Mouse (Mus musculus): ENCODE measurements around the gene Bik. TPM values are rescaled to one million over a fixed set of nuclear protein-coding genes. Genes with fewer than 3 reads are reported as not detected.

Gene Bik
- polyA plus RNA-seq, 1 experiment = 4.7 TPM

DNA sequence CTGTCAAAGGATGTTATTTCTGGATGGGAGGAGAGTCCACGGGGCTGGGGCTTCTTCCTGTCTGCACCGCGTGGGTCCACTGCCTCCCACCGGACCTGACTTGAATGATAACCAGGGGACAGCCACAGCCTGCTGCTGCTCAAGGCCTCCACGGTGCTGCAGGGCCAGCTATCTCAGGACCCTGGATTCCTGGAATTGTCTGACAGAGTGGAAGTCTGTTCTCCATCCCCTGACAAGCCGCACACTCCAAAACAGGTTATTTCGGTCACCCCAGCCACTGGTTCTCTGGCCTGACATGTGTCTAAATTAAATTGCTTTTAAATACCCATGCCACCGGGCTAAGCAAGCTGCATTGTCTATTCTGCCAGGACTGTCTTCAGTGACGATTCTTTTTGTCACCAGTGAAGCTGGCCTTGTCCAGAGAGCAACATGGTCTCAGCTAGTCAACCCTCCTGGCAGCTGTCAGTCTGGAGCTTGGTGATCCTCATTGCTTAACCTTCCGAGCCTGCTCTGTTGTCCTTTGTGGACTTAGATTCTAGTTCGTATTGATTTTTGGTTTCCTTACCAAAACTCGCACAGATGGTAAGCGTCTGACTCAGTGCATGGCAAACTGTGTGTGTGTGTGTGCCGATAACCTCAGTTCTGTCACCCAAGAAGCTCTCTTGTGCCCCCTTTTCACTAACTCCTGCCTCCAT is 2.9 kb upstream of the Bik start:
- peaks cover 14% of the 10 kb centered on the region for H3K27me3 ChIP-seq (ENCODE audit: control insufficient read depth, insufficient read depth, low read length)
- TF ChIP-seq POLR2A (IDR thresholded peaks at IDR 0.05; ENCODE audit: low read depth, low read length) = no peak
- TF ChIP-seq CTCF (IDR thresholded peaks at IDR 0.05; ENCODE audit: extremely low read depth, insufficient read depth, insufficient read length, insufficient replicate concordance) = no peak
- 74% methylated on average over 14 of the region's 14 CpGs for WGBS
- H3K4me1 ChIP-seq (ENCODE audit: control insufficient read depth, insufficient read depth, insufficient read length) = peaks cover 11% of the 10 kb centered on the region; the same call in 1 of the 2 replicates
- no peak overlapping the region for H3K27ac ChIP-seq (ENCODE audit: insufficient read depth, low read length)
- DNase-seq (ENCODE audit: low read depth in 1 of 2, low spot score in 2 of 2) = no peak
- H3K4me3 ChIP-seq (ENCODE audit: extremely low read depth, insufficient read depth, insufficient read length) = no peak overlapping the region
- no peaks in the 10 kb centered on the region for H3K36me3 ChIP-seq (ENCODE audit: control insufficient read depth, insufficient read depth, low read length)

DNA sequence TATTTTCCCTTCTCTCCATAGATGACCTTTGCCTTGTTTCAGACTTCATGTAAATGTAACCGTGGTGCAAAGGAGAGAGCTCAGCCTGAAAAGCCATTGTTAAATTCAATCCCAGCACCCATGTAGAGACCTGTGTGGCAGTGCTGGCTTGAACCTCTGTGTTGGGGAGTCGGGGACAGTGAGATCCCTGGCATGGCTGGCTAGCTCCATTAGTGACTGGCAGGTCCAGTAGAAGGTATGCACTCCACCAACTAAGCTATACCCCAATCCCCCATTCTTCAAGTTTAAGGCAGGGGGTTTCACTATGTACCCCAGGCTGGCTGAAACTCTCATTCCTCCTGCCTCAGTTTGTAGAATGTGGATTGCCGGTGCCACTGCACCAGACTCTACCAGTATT is 2.3 kb upstream of the Bik start:
- Histone ChIP-seq H3K27ac (ENCODE audit: insufficient read depth, low read length) (no peak overlapping the region), H3K4me1 (ENCODE audit: control insufficient read depth, insufficient read depth, insufficient read length) (peaks cover 11% of the 10 kb centered on the region; the same call in 1 of the 2 replicates), H3K36me3 (ENCODE audit: control insufficient read depth, insufficient read depth, low read length) (no peaks in the 10 kb centered on the region), H3K4me3 (ENCODE audit: extremely low read depth, insufficient read depth, insufficient read length) (no peak overlapping the region), H3K27me3 (ENCODE audit: control insufficient read depth, insufficient read depth, low read length) (peaks cover 14% of the 10 kb centered on the region)
- TF ChIP-seq POLR2A (IDR thresholded peaks at IDR 0.05; ENCODE audit: low read depth, low read length) (no peak), CTCF (IDR thresholded peaks at IDR 0.05; ENCODE audit: extremely low read depth, insufficient read depth, insufficient read length, insufficient replicate concordance) (no peak)
- 88% methylated on average over 3 of the region's 3 CpGs for WGBS
- no peak for DNase-seq (ENCODE audit: low read depth in 1 of 2, low spot score in 2 of 2)

DNA sequence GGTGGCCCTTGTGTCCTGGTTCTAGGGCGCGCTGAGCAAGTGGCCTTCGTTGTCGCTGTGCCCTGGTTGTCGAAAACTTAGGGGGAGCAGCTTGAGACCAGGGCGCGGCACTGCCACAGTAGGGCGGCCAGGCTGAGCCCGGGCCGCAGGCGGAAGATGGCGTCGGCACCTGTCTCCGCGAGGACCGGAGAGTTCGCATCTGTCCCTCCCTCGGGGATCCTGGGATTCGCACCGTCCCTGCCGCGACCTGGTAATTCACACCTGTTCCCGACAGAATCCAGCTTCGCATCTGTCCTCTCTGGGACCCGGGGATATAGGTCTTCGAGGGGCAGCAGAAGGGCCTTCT is 403 bp downstream of the Bik start:
- peak overlapping the region; percentile 69 for H3K4me3 ChIP-seq (ENCODE audit: extremely low read depth, insufficient read depth, insufficient read length)
- WGBS = 5% methylated on average over 26 of the region's 26 CpGs
- H3K27me3 ChIP-seq (ENCODE audit: control insufficient read depth, insufficient read depth, low read length) = peaks cover 14% of the 10 kb centered on the region
- H3K4me1 ChIP-seq (ENCODE audit: control insufficient read depth, insufficient read depth, insufficient read length) = peaks cover 11% of the 10 kb centered on the region; the same call in 1 of the 2 replicates
- TF ChIP-seq POLR2A (IDR thresholded peaks at IDR 0.05; ENCODE audit: low read depth, low read length) = no peak
- no peak for TF ChIP-seq CTCF (IDR thresholded peaks at IDR 0.05; ENCODE audit: extremely low read depth, insufficient read depth, insufficient read length, insufficient replicate concordance)
- H3K27ac ChIP-seq (ENCODE audit: insufficient read depth, low read length) = no peak overlapping the region
- H3K36me3 ChIP-seq (ENCODE audit: control insufficient read depth, insufficient read depth, low read length) = no peaks in the 10 kb centered on the region
- DNase-seq (ENCODE audit: low read depth in 1 of 2, low spot score in 2 of 2) = no peak

DNA sequence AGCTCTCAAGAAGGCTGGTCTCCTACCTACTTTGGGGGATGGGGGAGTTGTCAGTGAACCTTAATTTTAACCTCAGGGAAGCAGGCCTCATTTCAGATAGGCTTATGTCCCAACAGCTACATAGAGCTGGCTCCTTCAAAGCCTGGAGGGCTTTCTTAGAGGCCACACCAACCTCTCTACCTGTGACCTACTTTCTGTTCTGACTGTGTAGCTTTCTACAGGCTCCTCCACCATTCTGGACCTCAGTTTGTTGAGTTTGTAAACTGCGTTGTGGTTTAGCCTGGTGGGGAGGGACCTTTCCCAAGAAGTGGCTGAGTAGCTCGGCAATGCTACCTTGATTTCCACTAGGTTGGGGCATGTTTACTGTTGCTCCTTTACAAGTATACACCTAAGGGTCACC is 1.1 kb downstream of the Bik start:
- Histone ChIP-seq H3K4me3 (ENCODE audit: extremely low read depth, insufficient read depth, insufficient read length) (no peak overlapping the region), H3K4me1 (ENCODE audit: control insufficient read depth, insufficient read depth, insufficient read length) (peaks cover 11% of the 10 kb centered on the region; the same call in 1 of the 2 replicates), H3K27me3 (ENCODE audit: control insufficient read depth, insufficient read depth, low read length) (peaks cover 14% of the 10 kb centered on the region), H3K36me3 (ENCODE audit: control insufficient read depth, insufficient read depth, low read length) (no peaks in the 10 kb centered on the region), H3K27ac (ENCODE audit: insufficient read depth, low read length) (no peak overlapping the region)
- WGBS = 80% methylated on average over 2 of the region's 2 CpGs
- DNase-seq (ENCODE audit: low read depth in 1 of 2, low spot score in 2 of 2) = no peak
- TF ChIP-seq CTCF (IDR thresholded peaks at IDR 0.05; ENCODE audit: extremely low read depth, insufficient read depth, insufficient read length, insufficient replicate concordance) = no peak
- no peak for TF ChIP-seq POLR2A (IDR thresholded peaks at IDR 0.05; ENCODE audit: low read depth, low read length)

DNA sequence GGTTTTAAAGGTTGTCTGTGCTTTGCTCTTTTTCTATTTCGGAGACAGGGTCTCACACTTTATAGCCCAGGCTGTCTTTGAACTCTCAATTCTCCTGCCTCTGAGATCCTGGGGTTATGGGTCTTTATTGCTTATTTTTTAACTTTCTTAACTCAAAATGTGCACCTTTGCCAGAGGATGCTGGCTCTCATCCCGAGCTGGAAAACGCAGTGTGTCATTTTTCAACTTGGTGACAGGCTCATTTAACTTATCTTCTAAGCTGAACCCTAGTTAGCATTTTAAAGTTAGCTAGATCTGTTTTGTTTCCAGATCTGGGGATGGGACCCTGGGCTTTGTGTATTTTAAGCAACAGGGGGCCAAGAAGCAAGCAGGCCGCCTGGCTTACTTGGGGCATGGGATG is 2.2 kb downstream of the Bik start:
- Histone ChIP-seq H3K27ac (ENCODE audit: insufficient read depth, low read length) (no peak overlapping the region), H3K27me3 (ENCODE audit: control insufficient read depth, insufficient read depth, low read length) (peaks cover 14% of the 10 kb centered on the region), H3K4me1 (ENCODE audit: control insufficient read depth, insufficient read depth, insufficient read length) (peaks cover 11% of the 10 kb centered on the region; the same call in 1 of the 2 replicates), H3K4me3 (ENCODE audit: extremely low read depth, insufficient read depth, insufficient read length) (no peak overlapping the region), H3K36me3 (ENCODE audit: control insufficient read depth, insufficient read depth, low read length) (no peaks in the 10 kb centered on the region)
- no peak for DNase-seq (ENCODE audit: low read depth in 1 of 2, low spot score in 2 of 2)
- TF ChIP-seq CTCF (IDR thresholded peaks at IDR 0.05; ENCODE audit: extremely low read depth, insufficient read depth, insufficient read length, insufficient replicate concordance) (no peak), POLR2A (IDR thresholded peaks at IDR 0.05; ENCODE audit: low read depth, low read length) (no peak)
- WGBS = 78% methylated on average over 4 of the region's 4 CpGs

DNA sequence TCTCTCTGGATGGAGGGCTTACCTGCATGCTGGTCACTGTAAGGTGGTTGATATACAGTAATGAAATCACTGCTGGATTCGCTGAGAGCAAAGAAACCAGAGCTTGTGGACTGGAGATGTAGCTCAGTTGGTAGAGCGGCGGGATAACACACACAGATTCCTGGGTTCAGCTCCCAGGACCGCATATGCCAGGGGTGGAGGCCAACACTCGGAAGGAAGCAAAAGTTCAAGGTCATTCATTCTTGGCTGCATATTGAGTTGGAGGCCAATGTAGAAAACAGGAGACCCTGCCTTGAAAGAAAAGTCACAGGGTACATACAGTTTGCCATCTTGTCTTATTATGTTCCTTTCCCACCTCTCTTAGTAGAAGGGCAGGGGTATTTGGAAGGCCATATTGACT is 3.1 kb downstream of the Bik start:
- H3K36me3 ChIP-seq (ENCODE audit: control insufficient read depth, insufficient read depth, low read length) = no peaks in the 10 kb centered on the region
- no peak overlapping the region for H3K4me3 ChIP-seq (ENCODE audit: extremely low read depth, insufficient read depth, insufficient read length)
- peak overlapping the region; percentile 12; the same call in 1 of the 2 replicates for H3K27ac ChIP-seq (ENCODE audit: insufficient read depth, low read length)
- 81% methylated on average over 5 of the region's 5 CpGs for WGBS
- peaks cover 11% of the 10 kb centered on the region; the same call in 1 of the 2 replicates for H3K4me1 ChIP-seq (ENCODE audit: control insufficient read depth, insufficient read depth, insufficient read length)
- no peak for DNase-seq (ENCODE audit: low read depth in 1 of 2, low spot score in 2 of 2)
- H3K27me3 ChIP-seq (ENCODE audit: control insufficient read depth, insufficient read depth, low read length) = peaks cover 14% of the 10 kb centered on the region
- no peak for TF ChIP-seq CTCF (IDR thresholded peaks at IDR 0.05; ENCODE audit: extremely low read depth, insufficient read depth, insufficient read length, insufficient replicate concordance)
- no peak for TF ChIP-seq POLR2A (IDR thresholded peaks at IDR 0.05; ENCODE audit: low read depth, low read length)

DNA sequence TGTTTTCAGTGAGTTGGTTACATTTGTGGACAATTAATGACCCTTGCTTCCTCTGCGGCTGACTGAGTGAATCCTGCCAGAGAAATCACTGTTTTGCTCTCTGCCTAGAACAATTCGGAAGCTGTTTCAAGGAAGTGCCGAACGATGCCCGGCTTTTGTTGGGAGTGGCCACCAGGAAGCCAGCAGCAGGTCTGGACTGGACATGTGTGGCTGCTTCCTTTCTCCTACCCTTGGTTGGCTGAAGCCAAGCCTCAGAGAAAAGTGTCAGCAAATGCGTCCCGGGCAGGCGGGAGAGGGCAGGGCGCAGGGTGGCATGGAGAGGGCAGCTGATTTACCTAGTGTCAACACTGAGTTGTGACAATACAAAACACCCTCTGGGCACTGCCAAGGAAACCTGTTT is 3.6 kb downstream of the Bik start:
- 43% methylated on average over 9 of the region's 9 CpGs for WGBS
- no peak for DNase-seq (ENCODE audit: low read depth in 1 of 2, low spot score in 2 of 2)
- H3K4me3 ChIP-seq (ENCODE audit: extremely low read depth, insufficient read depth, insufficient read length) = no peak overlapping the region

More for the DNA sequence above, 3.6 kb downstream of the Bik start:
- Histone ChIP-seq H3K4me1 (ENCODE audit: control insufficient read depth, insufficient read depth, insufficient read length) (peaks cover 11% of the 10 kb centered on the region; the same call in 1 of the 2 replicates), H3K36me3 (ENCODE audit: control insufficient read depth, insufficient read depth, low read length) (no peaks in the 10 kb centered on the region), H3K27me3 (ENCODE audit: control insufficient read depth, insufficient read depth, low read length) (peaks cover 14% of the 10 kb centered on the region), H3K27ac (ENCODE audit: insufficient read depth, low read length) (peak overlapping the region; percentile 20; the same call in 1 of the 2 replicates)
- TF ChIP-seq CTCF (IDR thresholded peaks at IDR 0.05; ENCODE audit: extremely low read depth, insufficient read depth, insufficient read length, insufficient replicate concordance) = no peak
- no peak for TF ChIP-seq POLR2A (IDR thresholded peaks at IDR 0.05; ENCODE audit: low read depth, low read length)
